Mouse (Mus musculus) embryonic fibroblast, embryonic 13.5 days (primary cell): ENCODE results near the gene Wfdc5.

Experiments used
- CTCF ChIP-seq: IDR thresholded peaks from 2 replicates; pipeline ENCODE4 v1.5.1; 2011; ENCODE audit warnings: mild to moderate bottlenecking, control low read depth, low read length, moderate library complexity, borderline replicate concordance; ENCODE audit not compliant: insufficient read depth
- POLR2A ChIP-seq: IDR thresholded peaks from 2 replicates; pipeline ENCODE4 v1.6.1; 2011; ENCODE audit warnings: low read depth, mild to moderate bottlenecking, control low read depth, low read length, moderate library complexity

DNA sequence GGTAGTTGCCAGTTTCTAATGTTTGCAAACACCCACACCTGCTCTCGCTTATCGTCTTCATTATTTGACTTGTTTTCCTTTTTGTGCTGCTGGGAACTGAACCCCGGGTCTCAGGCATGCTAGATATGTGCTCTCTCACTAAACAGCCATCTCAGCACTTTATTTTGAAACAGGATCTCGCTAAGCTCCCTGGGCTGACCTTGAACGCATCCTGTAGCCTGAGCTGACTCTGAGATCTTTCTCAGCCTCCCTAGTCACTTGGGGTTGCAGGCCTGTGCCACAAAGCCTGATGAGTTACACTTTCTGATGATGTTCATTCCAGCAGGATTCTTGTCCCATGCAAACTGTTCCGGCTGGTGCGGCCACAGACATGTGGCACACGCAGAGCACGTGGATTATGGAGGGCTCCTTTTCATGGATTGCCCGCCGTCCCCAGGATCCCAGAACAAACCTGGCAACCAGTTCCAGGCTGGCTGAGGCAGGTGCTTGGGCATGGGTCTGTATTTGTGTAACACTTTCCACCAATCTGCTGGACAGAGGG is 21.0 kb downstream of the Wfdc5 start:
- TF ChIP-seq POLR2A (no peak), CTCF (no peak)
